Mouse (Mus musculus): Measurements from ENCODE around the gene Padi3. TPM values are rescaled to one million over a fixed set of nuclear protein-coding genes. Genes with fewer than 3 reads are reported as not detected.
A peak's percentile ranks its signal among the peaks of the same experiment; 100 is the strongest.

The Padi3 gene
- total and polyA plus RNA-seq, 3 experiments: not detected

GRCm38 (mm10) chr4:140815996-140816917 is 5.8 kb upstream of the Padi3 start:
- DNase-seq: peak; percentile 42

- DNase-seq: no peak
These were observed 5.0 kb upstream of the Padi3 start for GRCm38 (mm10) chr4:140815496-140815895.

DNA sequence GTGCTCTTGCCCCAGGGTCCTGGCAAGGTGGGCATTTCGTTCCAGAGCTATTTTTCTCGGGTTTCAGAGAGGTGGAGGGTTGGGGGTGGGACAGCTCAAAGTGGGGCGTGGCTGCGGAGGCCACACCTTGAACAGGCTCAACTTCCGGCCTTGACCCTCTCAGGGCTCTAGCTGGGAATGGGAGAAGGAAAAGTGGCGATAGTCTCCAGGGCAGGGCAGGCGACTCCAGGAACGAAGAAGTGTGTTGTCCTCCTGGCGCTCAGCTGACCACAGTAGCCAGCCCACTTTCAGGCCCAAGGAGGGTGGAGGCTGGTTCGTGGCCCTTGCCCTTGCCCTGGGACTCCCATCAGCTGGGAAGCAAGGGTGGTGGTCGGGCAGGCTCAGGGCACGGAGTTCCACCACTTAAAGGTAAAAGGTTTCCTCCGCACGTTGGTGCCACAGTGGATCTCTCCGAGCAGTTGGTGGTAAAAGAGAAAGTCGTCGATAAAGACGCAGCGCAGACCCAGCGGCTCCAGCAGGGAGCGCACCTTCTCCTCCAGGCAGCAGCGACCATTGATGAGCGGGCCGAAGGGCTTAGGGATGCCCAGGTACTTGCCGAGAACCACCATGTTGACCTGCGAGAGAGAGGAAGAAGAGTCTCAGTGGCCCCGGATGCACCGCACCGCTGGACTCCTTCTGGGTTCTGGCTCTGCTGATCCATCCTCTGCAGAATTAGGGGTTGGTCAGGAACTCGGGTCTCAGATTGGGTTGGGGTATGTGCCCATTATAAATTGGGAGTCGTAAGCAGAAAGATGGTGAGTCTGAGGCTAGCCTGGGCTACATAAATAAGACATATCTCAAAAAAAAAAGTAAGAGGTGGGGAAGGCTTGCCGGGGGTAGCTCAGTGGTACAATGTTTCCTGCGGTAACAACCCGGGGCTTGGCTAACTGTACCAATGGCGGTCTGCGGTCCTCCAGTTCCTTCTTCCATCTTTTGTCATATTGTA is 4.1 kb upstream of the Padi3 start:
- DNase-seq: peak; percentile 52

GRCm38 (mm10) chr4:140813358-140814185 is 3.1 kb upstream of the Padi3 start:
- no peak for DNase-seq

DNA sequence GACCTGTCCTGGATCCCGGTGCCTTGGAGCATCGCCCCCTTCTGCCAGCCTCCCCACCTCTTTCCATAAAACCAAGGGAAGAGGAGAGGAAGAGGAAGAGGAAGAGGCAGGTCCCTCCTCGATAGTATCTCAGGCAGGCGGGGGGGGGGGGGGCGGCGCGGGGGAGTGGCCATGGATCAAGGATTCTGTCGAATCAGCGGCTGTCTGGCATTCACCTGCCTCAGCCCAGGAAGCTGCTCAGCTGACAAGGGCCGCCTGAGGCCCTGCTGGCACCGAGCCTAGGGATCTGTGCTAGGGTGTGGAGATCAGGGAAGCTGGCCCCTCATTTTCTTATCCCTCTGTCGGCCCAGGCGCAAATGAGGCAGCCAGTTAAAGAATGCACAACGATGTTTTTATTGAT is 2.2 kb upstream of the Padi3 start:
- DNase-seq: no peak

GRCm38 (mm10) chr4:140812191-140812590 is 1.7 kb upstream of the Padi3 start:
- no peak for DNase-seq

GRCm38 (mm10) chr4:140809118-140809517 is 1.3 kb downstream of the Padi3 start:
- DNase-seq: peak; percentile 68

- no peak for DNase-seq
These were observed 5.8 kb downstream of the Padi3 start for GRCm38 (mm10) chr4:140804601-140805000.

DNA sequence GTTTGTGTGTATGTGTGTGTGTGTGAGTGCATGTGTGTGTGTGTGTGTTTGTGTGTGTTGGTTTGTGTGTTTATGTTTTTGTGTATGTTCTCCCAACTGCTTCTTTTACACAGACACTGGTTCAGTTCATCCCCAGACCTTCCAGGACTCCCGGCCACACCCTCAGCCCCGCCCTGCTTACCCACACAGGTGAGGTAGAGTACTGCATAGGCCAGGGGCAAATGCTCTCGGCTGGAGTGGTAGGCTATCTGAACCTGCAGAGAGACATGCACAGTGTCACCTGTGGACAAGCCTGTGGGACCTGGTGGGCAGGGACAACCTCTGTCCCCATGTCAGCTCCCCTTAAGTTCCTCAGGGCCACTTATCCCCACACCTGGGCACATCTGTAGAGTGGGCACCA is 9.1 kb downstream of the Padi3 start:
- no peak for DNase-seq

DNA sequence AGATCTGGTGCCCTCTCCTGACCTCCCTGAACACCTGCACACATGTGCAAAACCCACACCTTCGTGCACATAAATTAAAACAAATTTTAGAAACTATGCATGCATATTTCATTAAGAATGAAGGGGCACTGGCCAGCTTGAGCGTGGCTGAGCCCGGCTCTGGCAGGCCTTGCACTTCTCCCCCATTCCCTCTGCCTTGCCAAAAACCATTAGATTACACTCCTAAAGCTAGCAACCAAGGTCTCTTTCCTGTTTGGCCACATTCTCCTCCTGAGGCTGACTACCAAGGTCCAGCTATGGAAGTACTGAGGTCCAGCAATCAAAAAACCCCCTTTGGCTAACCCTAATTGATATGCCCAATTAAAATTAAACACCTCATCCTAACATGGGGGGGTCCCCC is 13.7 kb downstream of the Padi3 start:
- peak; percentile 61 for DNase-seq

DNA sequence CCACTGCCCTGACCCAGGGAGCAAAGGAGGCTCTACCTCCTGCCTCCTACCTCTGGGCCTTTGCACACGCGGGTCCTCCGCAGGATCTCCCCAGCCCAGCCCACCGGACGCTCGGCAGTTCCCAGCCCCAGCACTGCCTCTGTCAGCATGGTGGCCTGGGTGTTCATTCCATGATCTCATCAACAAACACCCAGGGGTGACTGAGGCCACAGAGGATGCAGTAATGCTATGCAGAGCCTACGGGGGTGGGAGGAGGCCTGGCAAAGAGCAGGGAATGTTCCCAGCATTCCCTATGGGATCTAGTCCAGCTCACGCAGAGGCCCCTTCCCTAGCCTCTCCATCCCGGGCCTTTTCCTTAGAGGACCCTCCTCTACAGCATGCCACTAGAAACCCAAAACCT is 15.8 kb downstream of the Padi3 start:
- no peak for DNase-seq

DNA sequence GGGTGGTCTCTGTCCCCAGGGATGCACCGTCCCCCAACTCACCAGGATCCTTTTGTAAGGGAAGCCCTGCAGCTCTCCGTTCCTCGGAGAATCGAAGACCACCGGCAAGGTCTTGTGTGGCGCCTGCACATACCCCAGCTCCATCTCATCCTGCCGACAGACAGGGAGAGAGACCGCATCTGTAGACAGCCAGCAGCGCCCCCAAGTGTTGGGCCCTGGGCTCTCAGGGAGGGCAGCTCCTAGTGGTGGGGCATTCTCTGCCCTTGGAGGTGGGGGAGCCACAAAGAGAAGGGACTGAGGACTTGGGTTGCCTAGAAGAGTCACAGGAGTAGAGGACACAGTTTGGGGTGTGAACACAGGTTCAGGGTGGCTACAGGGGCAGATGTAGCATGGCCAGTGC is 16.7 kb downstream of the Padi3 start:
- DNase-seq: no peak

- no peak for DNase-seq
These were observed 17.9 kb downstream of the Padi3 start for GRCm38 (mm10) chr4:140792584-140792983.

GRCm38 (mm10) chr4:140791071-140791470 is 19.4 kb downstream of the Padi3 start:
- no peak for DNase-seq

DNA sequence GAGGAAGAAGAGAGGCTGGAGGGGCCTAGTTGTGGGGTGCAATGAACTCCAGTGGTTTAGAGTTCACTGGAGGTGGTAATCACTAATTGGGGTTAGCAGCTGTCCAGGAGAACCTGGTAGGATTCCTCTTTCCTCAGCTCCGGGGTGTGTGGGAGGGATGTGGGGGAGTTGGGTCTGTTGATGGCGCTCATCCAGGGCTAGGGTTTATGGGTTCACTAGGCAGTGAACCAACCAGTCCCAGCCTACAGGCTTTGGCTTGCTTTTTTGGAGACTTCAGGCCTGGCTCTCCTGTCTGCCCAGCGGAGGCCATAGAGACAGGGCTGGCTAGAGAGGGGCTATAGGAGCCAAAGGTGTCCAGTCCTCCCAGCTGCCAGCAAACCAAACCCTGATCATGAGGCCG is 20.5 kb downstream of the Padi3 start:
- no peak for DNase-seq

DNA sequence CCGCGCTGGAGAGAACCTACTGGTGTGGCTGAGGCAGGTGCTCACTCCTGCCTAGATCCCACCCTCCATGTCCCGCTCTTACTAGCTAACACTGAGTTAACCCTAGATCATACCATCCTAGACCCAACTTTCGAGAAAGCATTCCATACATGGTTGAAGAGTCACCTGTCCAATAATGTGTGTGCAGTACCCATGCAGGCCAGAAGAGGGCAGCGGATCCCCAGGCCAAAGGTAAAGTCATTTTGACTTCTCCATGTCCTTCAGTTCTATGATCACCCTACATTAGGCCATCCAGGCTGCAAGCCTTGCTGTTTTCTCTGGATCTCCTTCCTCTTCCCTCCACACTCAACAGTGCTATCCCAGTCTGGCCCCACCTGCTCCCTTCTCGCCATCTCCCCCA is 21.5 kb downstream of the Padi3 start:
- DNase-seq: peak; percentile 59

GRCm38 (mm10) chr4:140788264-140788663 is 22.2 kb downstream of the Padi3 start:
- DNase-seq: no peak

DNA sequence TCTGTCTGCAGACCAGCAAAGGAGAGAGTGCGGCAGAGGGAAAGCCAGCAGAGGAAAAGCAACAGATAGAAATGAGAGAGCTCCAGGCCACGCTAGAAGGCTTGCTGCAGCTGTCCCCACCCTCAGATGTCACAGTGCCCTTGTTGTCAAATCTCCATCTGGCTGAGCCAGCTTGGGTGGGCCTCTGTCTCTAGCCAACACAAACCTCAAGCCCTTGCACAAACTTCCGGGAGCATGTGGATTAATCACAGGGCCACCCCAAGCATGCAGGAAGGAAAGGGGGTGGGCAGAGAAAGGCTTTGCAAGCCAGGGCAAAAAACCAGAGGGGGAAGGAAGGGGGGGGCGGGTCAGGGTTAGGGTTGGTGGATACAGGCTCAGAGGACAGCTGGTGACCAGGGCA is 23.0 kb downstream of the Padi3 start:
- DNase-seq: peak; percentile 38

GRCm38 (mm10) chr4:140785217-140785616 is 25.2 kb downstream of the Padi3 start:
- DNase-seq: no peak

GRCm38 (mm10) chr4:140784292-140784945 is 26.0 kb downstream of the Padi3 start:
- no peak for DNase-seq

- DNase-seq: no peak
These were observed 27.6 kb downstream of the Padi3 start for GRCm38 (mm10) chr4:140782821-140783220.

Data from adrenal gland, adult 2 months (tissue).